Mouse (Mus musculus): ENCODE data around the gene 4930539E08Rik.

- TF ChIP-seq TAL1 (IDR thresholded peaks at IDR 0.05; ENCODE audit: low read length) (no peak), GATA1 (IDR thresholded peaks at IDR 0.05; ENCODE audit: low read length) (no peak)
Measured at GRCm38 (mm10) chr17:28850511-28850910, 64.6 kb downstream of the 4930539E08Rik start.
